Mouse (Mus musculus) kidney, adult 2 months (tissue): ENCODE measurements around the gene Eef1a1.

Experiments
- CTCF ChIP-seq: fragments of 200-500 bp; conservative IDR thresholded peaks from 2 replicates; pipeline ENCODE4 v1.5.1; 2011; ENCODE audit warnings: low read depth, mild to moderate bottlenecking, control low read depth, low read length, moderate library complexity, mixed read lengths; ENCODE audit not compliant: insufficient read depth, insufficient read length
- POLR2A ChIP-seq: fragments of 200-500 bp; IDR thresholded peaks from one replicate; pipeline ENCODE4 v1.6.1; 2011; ENCODE audit warnings: low read depth, low read length, control low read depth

GRCm38 (mm10) chr9:78442579-78443392 lies 46.2 kb downstream of the Eef1a1 start, which contains the start of gene Cgas:
- TF ChIP-seq POLR2A (no peak), CTCF (no peak)
